Mouse (Mus musculus): ENCODE measurements around the gene Sugt1. TPM values are rescaled to one million over a fixed set of nuclear protein-coding genes. Genes with fewer than 3 reads are reported as not detected.
A peak's percentile ranks its signal among the peaks of the same experiment; 100 is the strongest.

Sugt1 gene
- polyA plus RNA-seq, 1 experiment, result 49.9 TPM

GRCm38 (mm10) chr14:79677891-79678687 lies 90.6 kb downstream of the Sugt1 start:
- TF ChIP-seq CTCF (IDR thresholded peaks at IDR 0.05; ENCODE audit: borderline replicate concordance, extremely low read depth, insufficient read depth, insufficient read length) (no peak), POLR2A (IDR thresholded peaks at IDR 0.05; ENCODE audit: borderline replicate concordance, extremely low read depth, insufficient read depth, insufficient read length, poor library complexity, severe bottlenecking) (no peak)
- peak; percentile 61 for DNase-seq (ENCODE audit: low read depth)

DNA sequence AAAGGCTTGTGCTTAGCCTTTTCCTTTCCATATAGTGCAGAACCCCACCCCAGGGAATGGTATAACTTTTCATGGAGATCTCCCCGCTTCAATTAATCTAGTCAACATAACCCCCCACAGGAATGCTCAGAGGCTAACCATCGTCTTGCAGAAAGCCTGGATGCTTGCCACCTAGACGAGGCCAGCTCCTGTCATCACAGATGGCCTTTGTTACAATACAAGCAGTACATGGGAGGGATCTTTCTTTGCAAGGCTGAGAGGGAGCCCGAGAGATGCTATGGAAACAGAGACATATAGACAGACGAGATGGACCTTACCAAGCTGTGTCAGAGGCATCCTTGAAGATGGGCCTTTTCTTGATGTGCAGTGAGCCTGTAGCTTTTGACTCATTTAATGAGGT lies 93.2 kb downstream of the Sugt1 start:
- TF ChIP-seq CTCF (IDR thresholded peaks at IDR 0.05; ENCODE audit: borderline replicate concordance, extremely low read depth, insufficient read depth, insufficient read length), result no peak
- no peak for TF ChIP-seq POLR2A (IDR thresholded peaks at IDR 0.05; ENCODE audit: borderline replicate concordance, extremely low read depth, insufficient read depth, insufficient read length, poor library complexity, severe bottlenecking)
- peak; percentile 69 for DNase-seq (ENCODE audit: low read depth)

Other genes starting within 250 kb of the Sugt1 start
- gene Naa16, start 196.9 kb upstream of the Sugt1 start, polyA plus RNA-seq (2012; rRNA removed), result 11.8 and 13.2 TPM in 2 replicates
- gene Mtrf1, start 189.9 kb upstream of the Sugt1 start, polyA plus RNA-seq (2012; rRNA removed), result 4.6 and 5.7 TPM in 2 replicates
- 15.8 and 18.5 TPM in 2 replicates for gene Kbtbd7, start 161.2 kb upstream of the Sugt1 start, polyA plus RNA-seq (2012; rRNA removed)
- gene Kbtbd6, start 135.9 kb upstream of the Sugt1 start, polyA plus RNA-seq (2012; rRNA removed), result 2.6 and 3.7 TPM in 2 replicates
- 5.0 and 6.1 TPM in 2 replicates for gene Elf1, start 106.5 kb upstream of the Sugt1 start, polyA plus RNA-seq (2012; rRNA removed)
- gene Wbp4, start 106.2 kb upstream of the Sugt1 start, polyA plus RNA-seq (2012; rRNA removed), result 21.9 and 23.5 TPM in 2 replicates
- gene Cnmd, start 74.5 kb downstream of the Sugt1 start, polyA plus RNA-seq (2012; rRNA removed), result 1.7 and 2.6 TPM in 2 replicates
- gene Pcdh8, start 183.6 kb downstream of the Sugt1 start, polyA plus RNA-seq (2012; rRNA removed), result 64.5 and 68.9 TPM in 2 replicates